Mouse (Mus musculus) intestine, embryonic 15.5 days (tissue): ENCODE measurements around the gene Nap1l5. TPM values are rescaled to one million over a fixed set of nuclear protein-coding genes. Genes with fewer than 3 reads are reported as not detected.

ENCODE experiments used
- ATAC-seq: fragments of 200-750 bp; cut with Nextera tagmentation; 2 replicates; pipeline ENCODE4 v1.8.0; 2017; ENCODE audit warnings: moderate TSS enrichment, moderate library complexity
- H3K27ac ChIP-seq: fragments of 300-500 bp; sonication (generic); 2 replicates; pipeline ENCODE4 v1.5.1; 2015; ENCODE audit warnings: mild to moderate bottlenecking, inconsistent platforms
- H3K27me3 ChIP-seq: fragments of 300-500 bp; sonication (generic); replicated peaks from 2 replicates; pipeline ENCODE4 v1.6.1; 2015; ENCODE audit warnings: inconsistent platforms
- H3K36me3 ChIP-seq: fragments of 300-500 bp; sonication (generic); 2 replicates; pipeline ENCODE4 v1.6.1; 2015; ENCODE audit warnings: inconsistent platforms
- H3K4me1 ChIP-seq: fragments of 300-500 bp; sonication (generic); replicated peaks from 2 replicates; pipeline ENCODE4 v1.6.1; 2015; ENCODE audit warnings: inconsistent platforms
- H3K4me2 ChIP-seq: fragments of 300-500 bp; sonication (generic); replicated peaks from 2 replicates; pipeline ENCODE4 v1.6.1; 2015; ENCODE audit warnings: mild to moderate bottlenecking, inconsistent platforms
- H3K4me3 ChIP-seq: fragments of 300-500 bp; sonication (generic); replicated peaks from 2 replicates; pipeline ENCODE4 v1.5.1; 2015; ENCODE audit warnings: inconsistent platforms
- H3K9ac ChIP-seq: fragments of 300-500 bp; sonication (generic); 2 replicates; pipeline ENCODE4 v1.6.1; 2015; ENCODE audit warnings: inconsistent platforms
- H3K9me3 ChIP-seq: fragments of 300-500 bp; sonication (generic); 2 replicates; pipeline ENCODE4 v1.6.1; 2016; ENCODE audit warnings: inconsistent platforms
- WGBS: fragments of 180-500 bp; shearing (Covaris S2); methylation state at CpG from one replicate; pipeline ENCODE4 v1.1.7; 2015; 5-methylcytosine and 5-hydroxymethylcytosine counted together
- polyA plus RNA-seq: library from polyadenylated mRNA; unstranded; fragments of >200 nt; fragmentation: Nextera tagmentation; extraction: Ambion mirVana; gene quantifications from 2 replicates; pipeline ENCODE4 v1.2.1, GENCODE M21; 2015

Nap1l5 gene
- polyA plus RNA-seq, 1 experiment from 2014 or later = 14.5 TPM

- no peak for ATAC-seq
- Histone ChIP-seq H3K36me3 (no peaks in the 10 kb centered on the region), H3K27me3 (no peaks in the 10 kb centered on the region), H3K9ac (no peak overlapping the region), H3K9me3 (no peaks in the 10 kb centered on the region), H3K27ac (no peak overlapping the region), H3K4me2 (no peak overlapping the region), H3K4me1 (no peaks in the 10 kb centered on the region), H3K4me3 (no peak overlapping the region)
- 84% methylated on average over 9 of the region's 9 CpGs for WGBS
Measured at GRCm38 (mm10) chr6:58929911-58930431, 23.1 kb upstream of the Nap1l5 start.

GRCm38 (mm10) chr6:58927881-58928280 lies 21.0 kb upstream of the Nap1l5 start:
- Histone ChIP-seq H3K4me3 (no peak overlapping the region), H3K9me3 (no peaks in the 10 kb centered on the region), H3K4me2 (no peak overlapping the region), H3K27me3 (no peaks in the 10 kb centered on the region), H3K36me3 (no peaks in the 10 kb centered on the region), H3K4me1 (no peaks in the 10 kb centered on the region), H3K27ac (no peak overlapping the region), H3K9ac (no peak overlapping the region)
- WGBS = 73% methylated on average over 2 of the region's 2 CpGs
- no peak for ATAC-seq

- WGBS = 71% methylated on average over 5 of the region's 5 CpGs
- H3K4me3 ChIP-seq = no peak overlapping the region
- no peaks in the 10 kb centered on the region for H3K36me3 ChIP-seq
- no peak for ATAC-seq
- H3K27me3 ChIP-seq = no peaks in the 10 kb centered on the region
- H3K27ac ChIP-seq = no peak overlapping the region
- no peak overlapping the region for H3K9ac ChIP-seq
- no peaks in the 10 kb centered on the region for H3K4me1 ChIP-seq
- no peaks in the 10 kb centered on the region for H3K9me3 ChIP-seq
- H3K4me2 ChIP-seq = no peak overlapping the region
Measured at GRCm38 (mm10) chr6:58922511-58922910, 15.6 kb upstream of the Nap1l5 start.

GRCm38 (mm10) chr6:58921623-58922022 lies 14.7 kb upstream of the Nap1l5 start:
- no peak for ATAC-seq
- no peaks in the 10 kb centered on the region for H3K4me1 ChIP-seq

GRCm38 (mm10) chr6:58920735-58921134 lies 13.9 kb upstream of the Nap1l5 start:
- 84% methylated on average over 6 of the region's 6 CpGs for WGBS

More at GRCm38 (mm10) chr6:58921623-58922022, 14.7 kb upstream of the Nap1l5 start:
- Histone ChIP-seq H3K9ac (no peak overlapping the region), H3K27me3 (no peaks in the 10 kb centered on the region), H3K9me3 (no peaks in the 10 kb centered on the region), H3K4me2 (no peak overlapping the region), H3K27ac (no peak overlapping the region), H3K4me3 (no peak overlapping the region), H3K36me3 (no peaks in the 10 kb centered on the region)
- 47% methylated on average over 3 of the region's 3 CpGs for WGBS

GRCm38 (mm10) chr6:58916498-58916897 lies 9.6 kb upstream of the Nap1l5 start:
- H3K9ac ChIP-seq = no peak overlapping the region
- H3K4me1 ChIP-seq = no peaks in the 10 kb centered on the region
- no peak overlapping the region for H3K27ac ChIP-seq
- H3K9me3 ChIP-seq = no peaks in the 10 kb centered on the region
- no peaks in the 10 kb centered on the region for H3K36me3 ChIP-seq
- no peak overlapping the region for H3K4me2 ChIP-seq
- H3K27me3 ChIP-seq = no peaks in the 10 kb centered on the region
- H3K4me3 ChIP-seq = no peak overlapping the region
- ATAC-seq = no peak
- 86% methylated on average over 5 of the region's 5 CpGs for WGBS

More at GRCm38 (mm10) chr6:58920735-58921134, 13.9 kb upstream of the Nap1l5 start:
- Histone ChIP-seq H3K4me2 (no peak overlapping the region), H3K27ac (no peak overlapping the region), H3K9ac (no peak overlapping the region), H3K36me3 (no peaks in the 10 kb centered on the region), H3K4me1 (no peaks in the 10 kb centered on the region), H3K4me3 (no peak overlapping the region), H3K9me3 (no peaks in the 10 kb centered on the region), H3K27me3 (no peaks in the 10 kb centered on the region)
- ATAC-seq = no peak

GRCm38 (mm10) chr6:58913971-58914370 lies 7.1 kb upstream of the Nap1l5 start:
- no peaks in the 10 kb centered on the region for H3K9me3 ChIP-seq
- WGBS = 47% methylated on average over 5 of the region's 5 CpGs
- ATAC-seq = no peak
- no peaks in the 10 kb centered on the region for H3K27me3 ChIP-seq
- no peaks in the 10 kb centered on the region for H3K36me3 ChIP-seq
- H3K9ac ChIP-seq = no peak overlapping the region
- H3K4me1 ChIP-seq = no peaks in the 10 kb centered on the region
- H3K27ac ChIP-seq = no peak overlapping the region
- H3K4me3 ChIP-seq = no peak overlapping the region
- no peak overlapping the region for H3K4me2 ChIP-seq

GRCm38 (mm10) chr6:58913551-58913950 lies 6.7 kb upstream of the Nap1l5 start:
- Histone ChIP-seq H3K4me3 (no peak overlapping the region), H3K27ac (no peak overlapping the region), H3K4me2 (no peak overlapping the region), H3K27me3 (no peaks in the 10 kb centered on the region), H3K9me3 (no peaks in the 10 kb centered on the region), H3K9ac (no peak overlapping the region), H3K36me3 (no peaks in the 10 kb centered on the region), H3K4me1 (no peaks in the 10 kb centered on the region)
- peak; percentile 74 for ATAC-seq
- 45% methylated on average over 3 of the region's 3 CpGs for WGBS

- no peak overlapping the region for H3K4me2 ChIP-seq
- no peak overlapping the region for H3K4me3 ChIP-seq
- H3K27ac ChIP-seq = peak overlapping the region; percentile 36; the same call in 1 of the 2 replicates
- ATAC-seq = no peak; the same call in 1 of the 2 replicates
- H3K36me3 ChIP-seq = no peaks in the 10 kb centered on the region
- WGBS = 60% methylated on average over 5 of the region's 5 CpGs
- no peaks in the 10 kb centered on the region for H3K4me1 ChIP-seq
- no peaks in the 10 kb centered on the region for H3K9me3 ChIP-seq
- H3K9ac ChIP-seq = no peak overlapping the region
- no peaks in the 10 kb centered on the region for H3K27me3 ChIP-seq
Measured at GRCm38 (mm10) chr6:58912842-58913241, 6.0 kb upstream of the Nap1l5 start.

- Histone ChIP-seq H3K9ac (no peak overlapping the region), H3K4me2 (no peak overlapping the region), H3K27ac (no peak overlapping the region), H3K9me3 (no peaks in the 10 kb centered on the region; the same call in 1 of the 2 replicates), H3K27me3 (no peaks in the 10 kb centered on the region), H3K4me3 (no peak overlapping the region), H3K36me3 (peaks cover 2% of the 10 kb centered on the region; the same call in 1 of the 2 replicates), H3K4me1 (no peaks in the 10 kb centered on the region)
- no peak for ATAC-seq
- 82% methylated on average over 2 of the region's 2 CpGs for WGBS
Measured at GRCm38 (mm10) chr6:58907791-58908190, 915 bp upstream of the Nap1l5 start.

GRCm38 (mm10) chr6:58907336-58907735 lies 460 bp upstream of the Nap1l5 start:
- H3K9ac ChIP-seq = no peak overlapping the region
- peaks cover 2% of the 10 kb centered on the region; the same call in 1 of the 2 replicates for H3K36me3 ChIP-seq
- 87% methylated on average over 8 of the region's 8 CpGs for WGBS
- no peaks in the 10 kb centered on the region; the same call in 1 of the 2 replicates for H3K9me3 ChIP-seq
- H3K4me1 ChIP-seq = no peaks in the 10 kb centered on the region
- 0 out of 2 replicates have a peak overlapping the region, but pooled peaks have one; percentile 43 for H3K4me3 ChIP-seq
- H3K4me2 ChIP-seq = peak overlapping the region; percentile 69
- ATAC-seq = no peak
- no peak overlapping the region for H3K27ac ChIP-seq
- H3K27me3 ChIP-seq = no peaks in the 10 kb centered on the region

- Histone ChIP-seq H3K9ac (no peak overlapping the region), H3K27ac (no peak overlapping the region), H3K36me3 (peaks cover 2% of the 10 kb centered on the region; the same call in 1 of the 2 replicates), H3K4me1 (no peaks in the 10 kb centered on the region), H3K4me2 (no peak overlapping the region), H3K9me3 (no peaks in the 10 kb centered on the region; the same call in 1 of the 2 replicates), H3K27me3 (no peaks in the 10 kb centered on the region), H3K4me3 (no peak overlapping the region)
- 57% methylated on average over 3 of the region's 3 CpGs for WGBS
- ATAC-seq = no peak
Measured at GRCm38 (mm10) chr6:58904551-58904950, 2.3 kb downstream of the Nap1l5 start.

GRCm38 (mm10) chr6:58903171-58903570 lies 3.7 kb downstream of the Nap1l5 start:
- H3K4me1 ChIP-seq = no peaks in the 10 kb centered on the region
- H3K9ac ChIP-seq = no peak overlapping the region
- WGBS = 31% methylated on average over 8 of the region's 8 CpGs
- H3K9me3 ChIP-seq = no peaks in the 10 kb centered on the region; the same call in 1 of the 2 replicates
- no peak overlapping the region for H3K27ac ChIP-seq
- no peak overlapping the region for H3K4me3 ChIP-seq
- no peak overlapping the region; the same call in 1 of the 2 replicates for H3K4me2 ChIP-seq
- ATAC-seq = peak; percentile 44
- no peaks in the 10 kb centered on the region for H3K27me3 ChIP-seq
- H3K36me3 ChIP-seq = peaks cover 2% of the 10 kb centered on the region; the same call in 1 of the 2 replicates
